Mouse (Mus musculus): ENCODE data around the gene Prrx1. TPM values are rescaled to one million over a fixed set of nuclear protein-coding genes. Genes with fewer than 3 reads are reported as not detected.

Prrx1 gene
- polyA plus RNA-seq, 1 experiment from 2014 or later = 29.0 TPM

DNA sequence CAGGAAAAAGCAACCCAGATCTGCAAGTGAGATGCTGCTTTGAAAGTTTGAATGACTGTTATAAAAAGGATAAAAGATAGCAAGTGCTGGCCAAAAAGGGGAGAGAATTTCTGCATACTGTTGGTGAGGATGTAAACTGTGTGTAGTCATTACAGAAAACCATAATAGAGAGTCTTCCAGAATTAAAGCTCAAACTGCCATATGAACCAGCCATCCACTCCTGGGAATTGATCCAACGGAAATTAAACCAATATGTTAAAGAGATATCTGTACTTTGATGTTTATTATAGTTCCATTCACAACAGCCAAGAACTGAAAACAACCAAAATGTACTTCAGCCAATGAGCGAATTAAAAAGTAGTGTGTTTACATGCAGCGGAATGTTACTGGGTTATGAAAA is 37.5 kb upstream of the Prrx1 start:
- Histone ChIP-seq H3K27me3 (ENCODE audit: control insufficient read depth, insufficient read depth, low read length) (no peaks in the 10 kb centered on the region), H3K9ac (ENCODE audit: low read length) (no peak overlapping the region), H3K9me3 (ENCODE audit: control insufficient read depth, low read length) (no peaks in the 10 kb centered on the region), H3K4me2 (ENCODE audit: low read depth, low read length, severe bottlenecking) (no peak overlapping the region), H3K27ac (ENCODE audit: low read depth, low read length) (no peak overlapping the region), H3K4me3 (ENCODE audit: low read depth, low read length) (no peak overlapping the region), H3K36me3 (ENCODE audit: control insufficient read depth, insufficient read depth, low read length) (no peaks in the 10 kb centered on the region), H3K4me1 (replicated peaks; ENCODE audit: control insufficient read depth, insufficient read depth, low read length) (no peaks in the 10 kb centered on the region)
- no peak for ATAC-seq (replicated peaks; ENCODE audit: low FRiP score)
- no peak for DNase-seq (ENCODE audit: low spot score)
- WGBS = 89% methylated on average over 3 of the region's 3 CpGs

DNA sequence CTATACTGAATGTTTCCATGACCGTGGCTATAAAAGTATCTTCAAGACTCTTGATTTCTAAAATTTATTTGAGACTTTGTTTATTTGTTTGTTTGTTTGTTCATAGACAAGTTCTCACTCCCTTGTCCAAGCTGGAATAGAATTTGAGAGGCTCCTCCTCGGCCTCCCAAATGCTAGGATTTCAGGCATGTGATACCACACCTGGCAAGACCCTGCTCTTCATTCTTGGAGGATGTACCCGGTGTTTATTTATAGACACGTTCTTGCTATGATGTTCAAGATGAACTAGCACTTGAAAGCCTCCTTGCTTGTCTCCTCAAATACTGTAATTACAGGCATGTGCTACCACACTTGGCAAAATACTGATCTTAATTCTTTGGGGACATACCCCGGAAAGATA is 32.0 kb upstream of the Prrx1 start:
- DNase-seq (ENCODE audit: low spot score) (no peak), ATAC-seq (replicated peaks; ENCODE audit: low FRiP score) (no peak)
- H3K4me3 ChIP-seq (ENCODE audit: low read depth, low read length) = no peak overlapping the region
- no peaks in the 10 kb centered on the region for H3K36me3 ChIP-seq (ENCODE audit: control insufficient read depth, insufficient read depth, low read length)
- no peaks in the 10 kb centered on the region for H3K9me3 ChIP-seq (ENCODE audit: control insufficient read depth, low read length)
- H3K27me3 ChIP-seq (ENCODE audit: control insufficient read depth, insufficient read depth, low read length) = no peaks in the 10 kb centered on the region
- no peak overlapping the region for H3K4me2 ChIP-seq (ENCODE audit: low read depth, low read length, severe bottlenecking)
- H3K4me1 ChIP-seq (replicated peaks; ENCODE audit: control insufficient read depth, insufficient read depth, low read length) = no peaks in the 10 kb centered on the region
- no peak overlapping the region for H3K9ac ChIP-seq (ENCODE audit: low read length)
- WGBS = 87% methylated on average over 5 of the region's 5 CpGs
- H3K27ac ChIP-seq (ENCODE audit: low read depth, low read length) = no peak overlapping the region

DNA sequence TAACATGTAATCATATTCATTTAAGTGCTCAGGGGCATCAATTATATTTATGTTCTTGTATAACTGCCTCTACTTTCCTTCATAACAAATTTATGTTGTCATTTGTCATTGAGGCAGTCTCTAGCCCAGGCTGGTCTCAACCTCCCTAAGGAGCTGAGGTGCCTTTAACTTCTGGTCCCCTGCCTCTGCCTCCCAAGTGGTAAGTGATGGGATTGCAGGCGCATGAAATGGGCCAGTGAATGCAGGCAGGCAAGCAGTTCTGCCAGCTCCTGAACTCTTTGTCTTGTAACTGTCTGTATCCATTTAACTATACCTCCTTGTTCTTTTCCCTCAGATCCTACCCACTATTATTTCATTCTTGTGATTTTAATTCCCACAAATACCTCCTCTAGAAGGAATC is 31.4 kb upstream of the Prrx1 start:
- H3K4me1 ChIP-seq (replicated peaks; ENCODE audit: control insufficient read depth, insufficient read depth, low read length) = no peaks in the 10 kb centered on the region
- ATAC-seq (replicated peaks; ENCODE audit: low FRiP score) (0 out of 2 replicates have a peak, but pooled peaks have one; percentile 33), DNase-seq (ENCODE audit: low spot score) (no peak)
- WGBS = 0% methylated on average over 1 of the region's 1 CpGs
- no peak overlapping the region for H3K4me3 ChIP-seq (ENCODE audit: low read depth, low read length)
- H3K27me3 ChIP-seq (ENCODE audit: control insufficient read depth, insufficient read depth, low read length) = no peaks in the 10 kb centered on the region
- H3K27ac ChIP-seq (ENCODE audit: low read depth, low read length) = no peak overlapping the region
- H3K9ac ChIP-seq (ENCODE audit: low read length) = no peak overlapping the region
- H3K4me2 ChIP-seq (ENCODE audit: low read depth, low read length, severe bottlenecking) = no peak overlapping the region
- H3K36me3 ChIP-seq (ENCODE audit: control insufficient read depth, insufficient read depth, low read length) = no peaks in the 10 kb centered on the region
- no peaks in the 10 kb centered on the region for H3K9me3 ChIP-seq (ENCODE audit: control insufficient read depth, low read length)

DNA sequence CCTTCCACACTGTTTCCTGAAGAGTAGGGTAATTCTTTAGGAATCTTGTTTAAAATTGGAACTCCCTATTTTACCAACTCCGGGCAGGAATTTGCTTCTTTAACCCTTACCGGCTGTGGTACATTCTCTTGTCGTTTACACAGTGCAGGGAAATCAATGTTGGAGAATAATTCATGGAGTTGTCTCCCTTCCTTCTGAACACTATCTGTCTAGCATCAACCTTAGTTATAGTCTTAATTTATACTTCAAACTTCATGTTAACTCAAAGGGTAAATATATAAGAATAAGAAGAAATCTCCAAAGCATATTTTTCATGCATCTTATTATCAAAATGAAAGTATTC is 25.7 kb upstream of the Prrx1 start:
- ATAC-seq (replicated peaks; ENCODE audit: low FRiP score) (no peak), DNase-seq (ENCODE audit: low spot score) (no peak)
- Histone ChIP-seq H3K4me3 (ENCODE audit: low read depth, low read length) (no peak overlapping the region), H3K9me3 (ENCODE audit: control insufficient read depth, low read length) (no peaks in the 10 kb centered on the region), H3K27ac (ENCODE audit: low read depth, low read length) (no peak overlapping the region), H3K27me3 (ENCODE audit: control insufficient read depth, insufficient read depth, low read length) (no peaks in the 10 kb centered on the region), H3K4me2 (ENCODE audit: low read depth, low read length, severe bottlenecking) (no peak overlapping the region), H3K36me3 (ENCODE audit: control insufficient read depth, insufficient read depth, low read length) (no peaks in the 10 kb centered on the region), H3K9ac (ENCODE audit: low read length) (no peak overlapping the region), H3K4me1 (replicated peaks; ENCODE audit: control insufficient read depth, insufficient read depth, low read length) (no peaks in the 10 kb centered on the region)
- WGBS = 87% methylated on average over 3 of the region's 3 CpGs

DNA sequence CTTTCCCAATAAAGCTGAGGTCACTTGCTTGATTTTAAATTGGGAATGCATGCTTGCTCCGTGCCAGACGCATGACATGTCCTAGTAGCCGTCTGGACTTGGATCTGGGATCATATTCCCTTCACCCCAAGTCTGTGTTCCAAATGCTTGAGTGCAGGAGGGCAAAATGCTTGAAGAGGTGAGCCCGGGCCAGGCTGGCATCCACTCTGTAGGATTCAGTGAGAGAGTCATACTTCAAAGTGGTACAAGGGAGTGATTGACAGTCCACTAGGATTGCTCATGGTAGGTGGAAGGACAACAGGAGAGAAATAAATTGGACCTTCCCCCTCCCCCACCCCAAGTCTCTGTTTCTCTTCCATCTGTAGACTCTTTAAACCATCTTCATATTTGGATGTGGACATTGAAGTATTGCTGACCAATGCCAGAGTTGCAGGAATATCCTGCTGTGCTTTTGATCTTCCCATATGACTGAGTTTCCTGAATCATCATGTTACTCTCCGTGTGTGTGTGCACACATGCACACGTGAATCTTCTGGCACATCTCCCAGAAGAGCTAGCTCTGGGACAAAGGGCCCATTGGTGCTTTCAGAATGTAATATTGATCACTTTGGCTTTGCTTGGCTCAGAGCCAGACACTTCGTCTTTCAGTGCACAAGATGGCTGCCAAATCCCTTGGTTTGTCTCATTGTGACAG is 25.2 kb upstream of the Prrx1 start:
- no peak overlapping the region for H3K4me3 ChIP-seq (ENCODE audit: low read depth, low read length)
- no peak for ATAC-seq (replicated peaks; ENCODE audit: low FRiP score)
- H3K4me1 ChIP-seq (replicated peaks; ENCODE audit: control insufficient read depth, insufficient read depth, low read length) = no peaks in the 10 kb centered on the region
- no peak for DNase-seq (ENCODE audit: low spot score)
- H3K36me3 ChIP-seq (ENCODE audit: control insufficient read depth, insufficient read depth, low read length) = no peaks in the 10 kb centered on the region
- H3K27ac ChIP-seq (ENCODE audit: low read depth, low read length) = no peak overlapping the region
- no peak overlapping the region for H3K4me2 ChIP-seq (ENCODE audit: low read depth, low read length, severe bottlenecking)
- 73% methylated on average over 7 of the region's 7 CpGs for WGBS
- H3K9me3 ChIP-seq (ENCODE audit: control insufficient read depth, low read length) = no peaks in the 10 kb centered on the region
- H3K27me3 ChIP-seq (ENCODE audit: control insufficient read depth, insufficient read depth, low read length) = no peaks in the 10 kb centered on the region
- H3K9ac ChIP-seq (ENCODE audit: low read length) = no peak overlapping the region

DNA sequence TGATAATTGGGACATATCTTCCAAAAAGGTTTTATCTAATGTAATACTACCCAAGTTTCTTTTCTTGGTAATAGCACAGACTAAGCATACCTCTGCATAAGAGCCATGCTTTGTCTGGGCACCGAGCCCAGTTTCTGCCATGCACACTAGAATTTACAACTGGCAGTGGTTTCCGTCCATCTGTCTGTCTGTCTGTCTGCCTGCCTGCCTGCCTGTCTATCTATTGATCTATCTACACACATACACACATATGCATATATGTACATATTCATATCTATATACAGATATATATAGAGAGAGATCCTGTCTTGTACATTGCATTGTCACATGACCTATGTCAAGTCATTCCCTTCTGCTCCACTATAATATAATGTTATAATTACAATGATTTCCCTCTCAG is 24.3 kb upstream of the Prrx1 start:
- Histone ChIP-seq H3K27ac (ENCODE audit: low read depth, low read length) (no peak overlapping the region), H3K4me1 (replicated peaks; ENCODE audit: control insufficient read depth, insufficient read depth, low read length) (no peaks in the 10 kb centered on the region), H3K27me3 (ENCODE audit: control insufficient read depth, insufficient read depth, low read length) (no peaks in the 10 kb centered on the region), H3K36me3 (ENCODE audit: control insufficient read depth, insufficient read depth, low read length) (no peaks in the 10 kb centered on the region), H3K4me2 (ENCODE audit: low read depth, low read length, severe bottlenecking) (no peak overlapping the region), H3K4me3 (ENCODE audit: low read depth, low read length) (no peak overlapping the region), H3K9me3 (ENCODE audit: control insufficient read depth, low read length) (no peaks in the 10 kb centered on the region), H3K9ac (ENCODE audit: low read length) (no peak overlapping the region)
- ATAC-seq (replicated peaks; ENCODE audit: low FRiP score) = no peak
- WGBS = 87% methylated on average over 2 of the region's 2 CpGs
- DNase-seq (ENCODE audit: low spot score) = no peak

DNA sequence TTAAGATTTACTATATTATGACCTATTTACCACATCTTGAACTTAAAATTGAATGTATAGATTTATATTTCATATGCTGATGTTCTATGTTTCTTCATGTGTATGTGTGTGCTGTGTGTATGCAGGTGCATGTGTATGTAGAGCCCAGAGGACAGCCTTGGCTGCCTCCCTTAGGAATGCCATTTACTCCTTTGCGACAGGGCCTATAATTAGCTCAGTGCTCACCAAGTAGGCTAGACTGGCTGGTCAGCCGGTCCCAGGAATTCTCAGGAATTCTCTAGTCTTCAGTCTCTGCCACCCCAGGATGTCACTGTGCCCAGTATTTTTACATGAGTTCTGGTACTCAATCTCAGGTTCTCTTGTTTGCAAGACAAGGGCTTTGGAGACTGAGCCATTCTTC is 13.8 kb upstream of the Prrx1 start:
- Histone ChIP-seq H3K36me3 (ENCODE audit: control insufficient read depth, insufficient read depth, low read length) (no peaks in the 10 kb centered on the region), H3K4me2 (ENCODE audit: low read depth, low read length, severe bottlenecking) (no peak overlapping the region), H3K9ac (ENCODE audit: low read length) (no peak overlapping the region), H3K4me1 (replicated peaks; ENCODE audit: control insufficient read depth, insufficient read depth, low read length) (no peaks in the 10 kb centered on the region), H3K27ac (ENCODE audit: low read depth, low read length) (no peak overlapping the region), H3K27me3 (ENCODE audit: control insufficient read depth, insufficient read depth, low read length) (no peaks in the 10 kb centered on the region), H3K4me3 (ENCODE audit: low read depth, low read length) (no peak overlapping the region), H3K9me3 (ENCODE audit: control insufficient read depth, low read length) (no peaks in the 10 kb centered on the region)
- ATAC-seq (replicated peaks; ENCODE audit: low FRiP score) (no peak), DNase-seq (ENCODE audit: low spot score) (no peak)
- 69% methylated on average over 2 of the region's 2 CpGs for WGBS

DNA sequence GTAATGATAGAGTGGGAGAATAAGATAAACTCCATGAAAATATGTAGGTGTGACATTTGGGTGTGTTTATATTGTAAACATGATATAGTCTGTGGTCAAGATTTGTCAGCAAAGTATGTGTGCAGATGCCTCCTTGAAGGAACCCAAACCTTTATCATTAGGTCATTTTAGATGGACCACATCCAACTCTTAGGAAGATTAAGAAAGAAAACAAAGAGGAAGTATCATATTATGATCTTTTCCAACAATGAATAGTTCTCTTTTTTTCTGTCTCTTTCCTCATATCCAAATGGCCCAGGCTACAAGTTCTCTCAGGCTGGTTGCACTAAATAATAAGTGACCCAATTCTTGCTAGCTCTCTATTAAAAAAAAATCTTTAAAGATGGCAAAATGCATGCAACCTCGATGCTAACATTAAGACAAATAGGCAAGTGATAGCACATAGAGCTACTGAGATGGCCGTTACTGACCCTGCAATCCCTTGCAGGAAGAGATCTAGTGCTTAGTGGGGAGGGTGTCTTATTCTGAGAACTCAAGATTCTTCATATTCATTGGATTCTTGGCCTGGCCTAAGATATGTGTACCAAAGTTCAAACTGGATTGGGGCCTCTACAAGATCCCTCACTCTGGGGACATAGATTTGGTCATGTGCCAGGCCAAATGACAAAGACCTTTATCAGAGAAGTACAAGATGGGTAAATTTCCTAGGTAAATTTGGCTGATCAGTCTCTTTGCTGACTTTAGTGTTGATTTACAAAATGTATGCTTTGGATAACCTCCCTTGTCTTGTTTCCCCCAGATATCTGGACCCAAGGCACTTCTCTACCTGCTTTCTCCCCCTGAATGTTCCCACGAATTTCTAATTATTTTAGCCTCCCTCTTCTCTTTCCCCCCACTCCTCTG is 6.4 kb upstream of the Prrx1 start:
- Histone ChIP-seq H3K4me3 (ENCODE audit: low read depth, low read length) (no peak overlapping the region), H3K4me2 (ENCODE audit: low read depth, low read length, severe bottlenecking) (no peak overlapping the region), H3K4me1 (replicated peaks; ENCODE audit: control insufficient read depth, insufficient read depth, low read length) (peaks cover 3% of the 10 kb centered on the region; the same call in 1 of the 2 replicates), H3K9ac (ENCODE audit: low read length) (no peak overlapping the region), H3K27me3 (ENCODE audit: control insufficient read depth, insufficient read depth, low read length) (peaks cover 11% of the 10 kb centered on the region), H3K36me3 (ENCODE audit: control insufficient read depth, insufficient read depth, low read length) (no peaks in the 10 kb centered on the region), H3K27ac (ENCODE audit: low read depth, low read length) (no peak overlapping the region), H3K9me3 (ENCODE audit: control insufficient read depth, low read length) (no peaks in the 10 kb centered on the region)
- DNase-seq (ENCODE audit: low spot score) = no peak
- ATAC-seq (replicated peaks; ENCODE audit: low FRiP score) = no peak
- WGBS = 70% methylated on average over 3 of the region's 3 CpGs

Data from forebrain, embryonic 11.5 days (tissue).